ENCODE assay signal across 19 mouse cellular contexts in genomic region chr15:91007123-91007830, GRCm38 (mm10). TPM values are rescaled to one million over a fixed set of nuclear protein-coding genes. Genes with fewer than 3 reads are reported as not detected.
DNase-seq lines count a peak whose midpoint lies in the region; ATAC-seq and TF ChIP-seq lines count a peak whose summit lies in the region.
"Had no signal": no experiment of that assay in that cellular context is flagged by ENCODE, and none has a peak within 500 bp of the region (broad histone marks: within the 10 kb centered on the region; RNA-seq: fewer than 3 reads in every experiment).

No protein-coding gene starts in this region.

- no peak for TF ChIP-seq POLR2A in cerebellum, adult 2 months (IDR thresholded peaks at IDR 0.05; ENCODE audit: borderline replicate concordance, insufficient read depth, low read length)

- peak overlapping the region; percentile 3; the same call in 1 of the 2 replicates for H3K4me2 ChIP-seq in intestine, embryonic 16.5 days (ENCODE audit: low read depth, low read length)
- no peak overlapping the region for H3K4me2 ChIP-seq in stomach, embryonic 14.5 days (replicated peaks; ENCODE audit: low read depth, low read length)
- no peak overlapping the region for H3K4me2 ChIP-seq in heart, embryonic 12.5 days
- H3K4me2 ChIP-seq: embryonic facial prominence, embryonic 15.5 days; midbrain, embryonic 12.5 days had no signal

- H3K27ac ChIP-seq in cerebellum, adult 2 months (ENCODE audit: insufficient read depth, low read length), result no peak overlapping the region
- H3K27ac ChIP-seq in layer of hippocampus, adult 2 months, result no peak overlapping the region
- H3K27ac ChIP-seq in intestine, embryonic 16.5 days (ENCODE audit: low read length), result no peak overlapping the region
- no peak overlapping the region for H3K27ac ChIP-seq in stomach, embryonic 14.5 days (ENCODE audit: low read length)
- H3K27ac ChIP-seq in heart, embryonic 12.5 days (ENCODE audit: poor library complexity, severe bottlenecking), result no peak overlapping the region
- H3K27ac ChIP-seq: embryonic facial prominence, embryonic 15.5 days; forebrain, embryonic 10.5 days; limb, embryonic 10.5 days; macrophage; midbrain, embryonic 12.5 days had no signal

- no peaks in the 10 kb centered on the region for H3K9me3 ChIP-seq in intestine, embryonic 16.5 days (ENCODE audit: control insufficient read depth, low read length)
- no peaks in the 10 kb centered on the region for H3K9me3 ChIP-seq in stomach, embryonic 14.5 days (ENCODE audit: control insufficient read depth, low read depth, low read length)
- H3K9me3 ChIP-seq in heart, embryonic 12.5 days (replicated peaks), result no peaks in the 10 kb centered on the region
- H3K9me3 ChIP-seq: embryonic facial prominence, embryonic 15.5 days; forebrain, embryonic 10.5 days; limb, embryonic 10.5 days; midbrain, embryonic 12.5 days had no signal

- ATAC-seq in intestine, embryonic 16.5 days, result peak; percentile 94
- 0 out of 2 replicates have a peak, but pooled peaks have one; percentile 46 for ATAC-seq in stomach, embryonic 14.5 days (ENCODE audit: insufficient number of reproducible peaks, insufficient read depth, low FRiP score, low read depth)
- ATAC-seq in heart, embryonic 12.5 days (ENCODE audit: insufficient number of reproducible peaks, low FRiP score), result no peak
- ATAC-seq: hindbrain, embryonic 16.5 days had no signal

- 93% methylated on average over 13 of the region's 13 CpGs for WGBS in cerebellum, adult 2 months
- 62% methylated on average over 13 of the region's 13 CpGs for WGBS in intestine, embryonic 16.5 days
- 70% methylated on average over 13 of the region's 13 CpGs for WGBS in stomach, embryonic 14.5 days
- whole genome bisulfite sequencing in heart, embryonic 12.5 days, result 83% methylated on average over 13 of the region's 13 CpGs

- DNase-seq in cerebellum, adult 2 months, result no peak
- DNase-seq in cerebellum, postnatal 25 days, result no peak
- DNase-seq in layer of hippocampus, adult 2 months (ENCODE audit: low spot score in 2 of 2), result no peak
- no peak for DNase-seq in layer of hippocampus, postnatal 10 days (ENCODE audit: low spot score in 2 of 2)
- no peak for DNase-seq in B cell, adult 2 months
- DNase-seq: cerebellum, postnatal 10 days; embryo, embryonic 11 days; gastrocnemius, postnatal 25 days; lung, adult 2 months; thymus, adult 2 months had no signal

- H3K4me1 ChIP-seq in cerebellum, adult 2 months (ENCODE audit: control insufficient read depth, insufficient read depth, low read length), result no peaks in the 10 kb centered on the region
- H3K4me1 ChIP-seq in intestine, embryonic 16.5 days (ENCODE audit: control insufficient read depth, insufficient read depth, low read length), result peaks cover 2% of the 10 kb centered on the region; the same call in 1 of the 2 replicates
- peaks cover 8% of the 10 kb centered on the region; the same call in 1 of the 2 replicates for H3K4me1 ChIP-seq in stomach, embryonic 14.5 days (ENCODE audit: control insufficient read depth, insufficient read depth, low read length)
- H3K4me1 ChIP-seq in heart, embryonic 12.5 days (replicated peaks), result no peaks in the 10 kb centered on the region; the same call in 1 of the 2 replicates
- H3K4me1 ChIP-seq: limb, embryonic 10.5 days had no signal

- H3K36me3 ChIP-seq in intestine, embryonic 16.5 days (ENCODE audit: control insufficient read depth, insufficient read depth, low read length), result no peaks in the 10 kb centered on the region
- H3K36me3 ChIP-seq in stomach, embryonic 14.5 days (ENCODE audit: control insufficient read depth, insufficient read depth, low read length), result no peaks in the 10 kb centered on the region
- H3K36me3 ChIP-seq in heart, embryonic 12.5 days, result no peaks in the 10 kb centered on the region
- H3K36me3 ChIP-seq: embryonic facial prominence, embryonic 15.5 days; forebrain, embryonic 10.5 days; limb, embryonic 10.5 days; midbrain, embryonic 12.5 days had no signal

- 0 out of 2 replicates have a peak, but pooled peaks have one; percentile 8 for TF ChIP-seq CTCF in cerebellum, adult 2 months (IDR thresholded peaks at IDR 0.05; ENCODE audit: borderline replicate concordance, insufficient read depth, low read depth, low read length)
- TF ChIP-seq CTCF in layer of hippocampus, adult 2 months (conservative IDR thresholded peaks at IDR 0.05), result peak; percentile 46

- H3K9ac ChIP-seq in intestine, embryonic 16.5 days (ENCODE audit: low read depth, low read length), result no peak overlapping the region
- no peak overlapping the region for H3K9ac ChIP-seq in stomach, embryonic 14.5 days (replicated peaks; ENCODE audit: low read depth, low read length)
- H3K9ac ChIP-seq in heart, embryonic 12.5 days, result no peak overlapping the region
- H3K9ac ChIP-seq: embryonic facial prominence, embryonic 15.5 days; midbrain, embryonic 12.5 days had no signal

- no peak overlapping the region for H3K4me3 ChIP-seq in cerebellum, adult 2 months (replicated peaks; ENCODE audit: insufficient read depth, low read depth, low read length)
- H3K4me3 ChIP-seq in layer of hippocampus, adult 2 months, result no peak overlapping the region
- H3K4me3 ChIP-seq in intestine, embryonic 16.5 days (ENCODE audit: low read length), result no peak overlapping the region; the same call in 1 of the 2 replicates
- H3K4me3 ChIP-seq in stomach, embryonic 14.5 days (ENCODE audit: low read depth, low read length), result no peak overlapping the region
- H3K4me3 ChIP-seq in heart, embryonic 12.5 days, result no peak overlapping the region
- H3K4me3 ChIP-seq: embryonic facial prominence, embryonic 15.5 days; forebrain, embryonic 10.5 days; limb, embryonic 10.5 days; midbrain, embryonic 12.5 days had no signal

- H3K27me3 ChIP-seq in cerebellum, adult 2 months (ENCODE audit: control insufficient read depth, insufficient read depth, low read length), result no peaks in the 10 kb centered on the region
- no peaks in the 10 kb centered on the region for H3K27me3 ChIP-seq in intestine, embryonic 16.5 days (replicated peaks; ENCODE audit: control insufficient read depth, insufficient read depth, low read length)
- H3K27me3 ChIP-seq in stomach, embryonic 14.5 days (ENCODE audit: control insufficient read depth, insufficient read depth, low read length), result no peaks in the 10 kb centered on the region
- no peaks in the 10 kb centered on the region for H3K27me3 ChIP-seq in heart, embryonic 12.5 days (replicated peaks)
- H3K27me3 ChIP-seq: embryonic facial prominence, embryonic 15.5 days; midbrain, embryonic 12.5 days had no signal

RNA-seq across cellular contexts. Expression of gene Kif21a, which starts 42.5 kb away (rescaled TPM):
- 81.0 and 82.4 TPM in 2 replicates for polyA plus RNA-seq in cerebellum, adult 2 months (2012; rRNA removed)
- total RNA-seq in layer of hippocampus, adult 2 months (2021), result 100 to 1,000 TPM; 126 to 130 TPM
- 10 to 100 TPM; 74.5 to 75.6 TPM for total RNA-seq in layer of hippocampus, postnatal 10 days (2021)
- 10.6 and 11.2 TPM in 2 replicates for polyA plus RNA-seq in intestine, embryonic 16.5 days (2015; fragmentation: Nextera tagmentation; extraction: Ambion mirVana)
- polyA plus RNA-seq in stomach, embryonic 14.5 days (2014; fragmentation: Nextera tagmentation; extraction: Ambion mirVana), result 23.3 and 25.9 TPM in 2 replicates
- polyA plus RNA-seq in heart, embryonic 12.5 days (2016; fragmentation: Nextera tagmentation; extraction: Ambion mirVana), result 4.8 and 5.7 TPM in 2 replicates
- polyA plus RNA-seq: macrophage had no signal
